10 mouse cellular contexts compared by ENCODE assay signal in the genomic region with DNA sequence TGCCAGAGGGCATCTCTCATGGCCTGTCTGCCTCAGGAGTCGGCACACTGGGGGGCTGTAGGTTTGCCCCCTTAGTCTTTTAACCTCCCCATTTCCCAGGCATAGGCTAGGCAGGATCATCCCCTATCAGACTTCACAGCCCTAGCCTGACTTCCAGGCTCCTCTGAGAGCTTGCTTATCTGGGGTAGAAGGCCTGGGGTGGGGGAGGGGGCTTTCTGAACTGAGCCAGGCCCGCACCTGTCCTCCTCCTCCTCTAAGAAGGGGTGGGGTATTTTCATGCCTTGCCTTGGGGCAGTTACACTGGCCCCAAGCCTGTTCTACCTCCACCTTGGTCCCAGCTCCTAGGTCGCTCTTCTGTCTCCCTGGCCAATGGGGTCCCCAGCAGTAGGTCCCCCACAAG. TPM values are rescaled to one million over a fixed set of nuclear protein-coding genes. Genes with fewer than 3 reads are reported as not detected.
DNase-seq lines count a peak whose midpoint lies in the region; ATAC-seq and TF ChIP-seq lines count a peak whose summit lies in the region.
"Had no signal": no experiment of that assay in that cellular context is flagged by ENCODE, and none has a peak within 500 bp of the region (broad histone marks: within the 10 kb centered on the region; RNA-seq: fewer than 3 reads in every experiment).

No protein-coding gene starts in this region.

- DNase-seq in kidney, adult 2 months: no peak
- no peak for DNase-seq in kidney, postnatal 14 days
- peak; percentile 63 for DNase-seq in G1E (ENCODE audit: low spot score)
- DNase-seq in intestine, embryonic 14.5 days (ENCODE audit: low spot score): no peak
- DNase-seq in liver, postnatal 0 days: no peak
- no peak for DNase-seq in layer of hippocampus, postnatal 36 days
- DNase-seq in spleen, adult 18-20 months: no peak
- DNase-seq: right cerebral cortex, postnatal 14 days had no signal

- H3K4me3 ChIP-seq in kidney, adult 2 months (ENCODE audit: insufficient read depth, low read depth, low read length): no peak overlapping the region
- H3K4me3 ChIP-seq in G1E (ENCODE audit: low read depth, low read length): peak overlapping the region; percentile 57; the same call in 1 of the 2 replicates
- no peak overlapping the region for H3K4me3 ChIP-seq in intestine, embryonic 14.5 days (ENCODE audit: low read depth, low read length)
- H3K4me3 ChIP-seq in liver, postnatal 0 days (ENCODE audit: low read depth, low read length): peak overlapping the region; percentile 30
- H3K4me3 ChIP-seq: forebrain, embryonic 15.5 days had no signal

- H3K4me1 ChIP-seq in kidney, adult 2 months (ENCODE audit: control insufficient read depth, insufficient read depth, low read length): peaks cover 82% of the 10 kb centered on the region
- H3K4me1 ChIP-seq in G1E (ENCODE audit: insufficient read depth, low read depth, low read length): peaks cover 70% of the 10 kb centered on the region
- peaks cover 52% of the 10 kb centered on the region for H3K4me1 ChIP-seq in intestine, embryonic 14.5 days (replicated peaks; ENCODE audit: control insufficient read depth, insufficient read depth, low read length)
- peaks cover 36% of the 10 kb centered on the region for H3K4me1 ChIP-seq in liver, postnatal 0 days (ENCODE audit: insufficient read depth)
- H3K4me1 ChIP-seq: forebrain, embryonic 15.5 days had no signal

- H3K36me3 ChIP-seq in kidney, adult 2 months (ENCODE audit: control insufficient read depth, insufficient read depth, low read length): no peaks in the 10 kb centered on the region
- peaks cover 67% of the 10 kb centered on the region for H3K36me3 ChIP-seq in G1E (replicated peaks)
- H3K36me3 ChIP-seq in intestine, embryonic 14.5 days (ENCODE audit: control insufficient read depth, insufficient read depth, low read length): no peaks in the 10 kb centered on the region
- H3K36me3 ChIP-seq in liver, postnatal 0 days (replicated peaks; ENCODE audit: insufficient read depth, low read length): no peaks in the 10 kb centered on the region; the same call in 1 of the 2 replicates
- H3K36me3 ChIP-seq: forebrain, embryonic 15.5 days had no signal

- no peak overlapping the region for H3K9ac ChIP-seq in intestine, embryonic 14.5 days (ENCODE audit: low read length)
- peak overlapping the region; percentile 57 for H3K9ac ChIP-seq in liver, postnatal 0 days (replicated peaks)
- H3K9ac ChIP-seq: forebrain, embryonic 15.5 days had no signal

- TF ChIP-seq EP300 in liver, postnatal 0 days (IDR thresholded peaks at IDR 0.05; ENCODE audit: low read depth): no peak

- no peaks in the 10 kb centered on the region for H3K27me3 ChIP-seq in kidney, adult 2 months (replicated peaks; ENCODE audit: control insufficient read depth, insufficient read depth, low read length)
- H3K27me3 ChIP-seq in G1E (ENCODE audit: insufficient read depth, low read length): peaks cover 9% of the 10 kb centered on the region; the same call in 1 of the 2 replicates
- H3K27me3 ChIP-seq in intestine, embryonic 14.5 days (replicated peaks; ENCODE audit: control insufficient read depth, insufficient read depth, low read length): no peaks in the 10 kb centered on the region
- H3K27me3 ChIP-seq in liver, postnatal 0 days (ENCODE audit: insufficient read depth, low read length): no peaks in the 10 kb centered on the region
- H3K27me3 ChIP-seq: CH12.LX had no signal

- TF ChIP-seq POLR2A in kidney, adult 2 months (IDR thresholded peaks at IDR 0.05; ENCODE audit: low read depth, low read length): no peak

- TF ChIP-seq CTCF in kidney, adult 2 months (conservative IDR thresholded peaks at IDR 0.05; ENCODE audit: insufficient read depth, insufficient read length, low read depth, low read length): no peak
- no peak for TF ChIP-seq CTCF in G1E (IDR thresholded peaks at IDR 0.05; ENCODE audit: low read depth, low read length)
- TF ChIP-seq CTCF in liver, postnatal 0 days (IDR thresholded peaks at IDR 0.05; ENCODE audit: low read depth): no peak

- ATAC-seq in G1E (ENCODE audit: extremely low read depth, insufficient number of reproducible peaks, low FRiP score, poor library complexity, severe bottlenecking): peak; percentile 74
- no peak for ATAC-seq in intestine, embryonic 14.5 days (replicated peaks; ENCODE audit: low FRiP score, low TSS enrichment, low read depth)
- 0 out of 2 replicates have a peak, but pooled peaks have one; percentile 1 for ATAC-seq in liver, postnatal 0 days
- ATAC-seq: forebrain, embryonic 15.5 days had no signal

- peak overlapping the region; percentile 96 for H3K27ac ChIP-seq in kidney, adult 2 months (ENCODE audit: insufficient read depth, low read depth, low read length)
- peak overlapping the region; percentile 39; the same call in 1 of the 2 replicates for H3K27ac ChIP-seq in intestine, embryonic 14.5 days (ENCODE audit: low read depth)
- peak overlapping the region; percentile 97 for H3K27ac ChIP-seq in liver, postnatal 0 days (ENCODE audit: low read depth)
- H3K27ac ChIP-seq: forebrain, embryonic 15.5 days had no signal

- WGBS in kidney, adult 2 months: 26% methylated on average over 3 of the region's 3 CpGs
- WGBS in intestine, embryonic 14.5 days: 44% methylated on average over 3 of the region's 3 CpGs
- 45% methylated on average over 3 of the region's 3 CpGs for WGBS in liver, postnatal 0 days (ENCODE audit: insufficient replicate concordance)

- H3K9me3 ChIP-seq in G1E (replicated peaks): no peaks in the 10 kb centered on the region
- no peaks in the 10 kb centered on the region for H3K9me3 ChIP-seq in intestine, embryonic 14.5 days (ENCODE audit: control insufficient read depth, low read length)
- no peaks in the 10 kb centered on the region for H3K9me3 ChIP-seq in liver, postnatal 0 days (ENCODE audit: low read length)
- H3K9me3 ChIP-seq: forebrain, embryonic 15.5 days had no signal

- no peak overlapping the region for H3K4me2 ChIP-seq in intestine, embryonic 14.5 days (ENCODE audit: low read length)
- H3K4me2 ChIP-seq in liver, postnatal 0 days (ENCODE audit: low read depth, low read length): peak overlapping the region; percentile 65
- H3K4me2 ChIP-seq: forebrain, embryonic 15.5 days had no signal

RNA-seq across cellular contexts. Expression of a gene that starts 7.7 kb away (rescaled TPM):
- polyA plus RNA-seq in kidney, adult 2 months (2012; rRNA removed): 153 and 166 TPM in 2 replicates
- total RNA-seq in G1E (2014; fragmentation: Nextera tagmentation) (9.3 and 10.2 TPM in 2 replicates), G1E (2017) (8.0 and 10.5 TPM in 2 replicates)
- polyA plus RNA-seq in G1E (2012): 18.1 and 22.5 TPM in 2 replicates
- polyA plus RNA-seq in intestine, embryonic 14.5 days (2014; fragmentation: Nextera tagmentation; extraction: Ambion mirVana): 46.3 and 59.2 TPM in 2 replicates
- 15.1 and 20.9 TPM in 2 replicates for polyA plus RNA-seq in liver, postnatal 0 days (2015; fragmentation: Nextera tagmentation; extraction: Ambion mirVana)
- 1 to 10 TPM; 1.2 to 2.4 TPM for total RNA-seq in layer of hippocampus, postnatal 36 days (2021)

RNA-seq across cellular contexts. Expression of a gene that starts 17.0 kb away (rescaled TPM):
- polyA plus RNA-seq in kidney, adult 2 months (2012; rRNA removed): 36.4 and 43.4 TPM in 2 replicates
- total RNA-seq in G1E (2014; fragmentation: Nextera tagmentation) (6.2 and 6.6 TPM in 2 replicates), G1E (2017) (16.8 and 18.7 TPM in 2 replicates)
- 33.0 and 37.5 TPM in 2 replicates for polyA plus RNA-seq in G1E (2012)
- polyA plus RNA-seq in intestine, embryonic 14.5 days (2014; fragmentation: Nextera tagmentation; extraction: Ambion mirVana): 29.5 and 30.7 TPM in 2 replicates
- 7.7 and 8.8 TPM in 2 replicates for polyA plus RNA-seq in liver, postnatal 0 days (2015; fragmentation: Nextera tagmentation; extraction: Ambion mirVana)
- 10 to 100 TPM; 12.0 to 12.7 TPM for total RNA-seq in layer of hippocampus, postnatal 36 days (2021)

RNA-seq across cellular contexts. Expression of a gene that starts 18.1 kb away (rescaled TPM):
- polyA plus RNA-seq in kidney, adult 2 months (2012; rRNA removed): 36.9 and 46.7 TPM in 2 replicates
- total RNA-seq in G1E (2014; fragmentation: Nextera tagmentation) (not detected in 2 replicates), G1E (2017) (0.17 and 0.33 TPM in 2 replicates)
- 0.02 and 0.04 TPM in 2 replicates for polyA plus RNA-seq in G1E (2012)
- 14.9 and 15.3 TPM in 2 replicates for polyA plus RNA-seq in intestine, embryonic 14.5 days (2014; fragmentation: Nextera tagmentation; extraction: Ambion mirVana)
- 3.2 and 3.3 TPM in 2 replicates for polyA plus RNA-seq in liver, postnatal 0 days (2015; fragmentation: Nextera tagmentation; extraction: Ambion mirVana)
- 10 to 100 TPM; 19.5 to 19.6 TPM for total RNA-seq in layer of hippocampus, postnatal 36 days (2021)

RNA-seq across cellular contexts. Expression of a gene that starts 26.7 kb away (rescaled TPM):
- 104 and 132 TPM in 2 replicates for polyA plus RNA-seq in kidney, adult 2 months (2012; rRNA removed)
- total RNA-seq in G1E (2014; fragmentation: Nextera tagmentation) (1.1 TPM in 1 of 2 replicates, not detected in the other), G1E (2017) (0.16 and 0.17 TPM in 2 replicates)
- 0.33 and 0.35 TPM in 2 replicates for polyA plus RNA-seq in G1E (2012)
- polyA plus RNA-seq in intestine, embryonic 14.5 days (2014; fragmentation: Nextera tagmentation; extraction: Ambion mirVana): 32.9 and 44.8 TPM in 2 replicates
- polyA plus RNA-seq in liver, postnatal 0 days (2015; fragmentation: Nextera tagmentation; extraction: Ambion mirVana): 2.4 and 2.7 TPM in 2 replicates
- under 1 TPM in 1 of 2 experiments, not detected in 1; 0.20 TPM for total RNA-seq in layer of hippocampus, postnatal 36 days (2021)

Comparison
In these comparisons a context has a peak if more than half of its experiments do, and no peak if none do; other contexts are left out.
1. H3K27ac ChIP-seq: peak in every context shown above with its lines; median percentile 97 in liver, postnatal 0 days; 96 in kidney, adult 2 months; 39 in intestine, embryonic 14.5 days.
2. H3K4me3 ChIP-seq: peak in G1E (single experiment) and liver, postnatal 0 days (single experiment); none in kidney, adult 2 months (single experiment) and intestine, embryonic 14.5 days (single experiment).